Mouse (Mus musculus) heart, adult 2 months (tissue): Measurements from ENCODE around the gene Kdm4b. TPM values are rescaled to one million over a fixed set of nuclear protein-coding genes. Genes with fewer than 3 reads are reported as not detected.

Experiments used
- DNase-seq, 2 experiments: peaks; one replicate each; pipeline ENCODE4 v3.0.0; 2021
- H3K27ac ChIP-seq: fragments of 200-600 bp; 2 replicates; pipeline ENCODE4 v1.8.1; 2022
- H3K27me3 ChIP-seq: fragments of 200-500 bp; 2 replicates; pipeline ENCODE4 v1.6.1; 2012; ENCODE audit warnings: mild to moderate bottlenecking, low read length, inconsistent platforms, mixed read lengths; ENCODE audit not compliant: control insufficient read depth, insufficient read depth
- H3K36me3 ChIP-seq: fragments of 200-500 bp; 2 replicates; pipeline ENCODE4 v1.6.1; 2012; ENCODE audit warnings: low read length, inconsistent platforms; ENCODE audit not compliant: control insufficient read depth, insufficient read depth
- H3K4me1 ChIP-seq: fragments of 200-500 bp; 2 replicates; pipeline ENCODE4 v1.6.1; 2011; ENCODE audit warnings: low read length; ENCODE audit not compliant: control insufficient read depth, insufficient read depth
- H3K4me3 ChIP-seq: fragments of 200-600 bp; 2 replicates; pipeline ENCODE4 v1.8.1; 2022
- H3K79me2 ChIP-seq: fragments of 200-500 bp; replicated peaks from 2 replicates; pipeline ENCODE4 v1.6.1; 2012; ENCODE audit warnings: mild to moderate bottlenecking, inconsistent platforms, low read length, moderate library complexity, mixed read lengths; ENCODE audit not compliant: control insufficient read depth, insufficient read depth
- H3K9ac ChIP-seq: fragments of 200-500 bp; 2 replicates; pipeline ENCODE4 v1.6.1; 2012; ENCODE audit warnings: low read depth, mild to moderate bottlenecking, control low read depth, inconsistent platforms, low read length, mixed read lengths
- CTCF ChIP-seq: fragments of 200-600 bp; IDR thresholded peaks from 2 replicates; pipeline ENCODE4 v1.8.1; 2022; ENCODE audit warnings: antibody characterized with exemption, mild to moderate bottlenecking, moderate library complexity
- EP300 ChIP-seq: fragments of 200-500 bp; IDR thresholded peaks from 2 replicates; pipeline ENCODE4 v1.6.1; 2011; ENCODE audit warnings: low read depth, low read length, control low read depth; ENCODE audit not compliant: insufficient read depth
- POLR2A ChIP-seq: fragments of 200-500 bp; IDR thresholded peaks from 2 replicates; pipeline ENCODE4 v1.6.1; 2011; ENCODE audit warnings: mild to moderate bottlenecking, low read depth, low read length, control low read depth; ENCODE audit not compliant: insufficient read depth
- WGBS: fragments of 180-500 bp; shearing (Covaris S2); methylation state at CpG from one replicate; pipeline ENCODE4 v1.1.7; 2018; 5-methylcytosine and 5-hydroxymethylcytosine counted together
- intact Hi-C: fragments of 180-260 bp; cut with DNase I; formaldehyde crosslinking; loops from one replicate; pipeline ENCODE4 v1.15.1; 2025
- polyA plus RNA-seq: library from polyadenylated mRNA; depleted of rRNA; stranded (reverse); fragments of >200 nt; gene quantifications from 2 replicates; pipeline ENCODE4 v1.2.3, GENCODE M21; 2012
- total RNA-seq, 2 experiments: library from RNA; stranded (reverse); gene quantifications; 2 replicates each; pipeline ENCODE4 v1.2.3; 2021

The Kdm4b gene
- total and polyA plus RNA-seq, 3 experiments: 23.0 to 36.1 (median 26.2) TPM

GRCm38 (mm10) chr17:56281193-56281592 is 44.7 kb upstream of the Kdm4b start:
- Histone ChIP-seq H3K9ac (no peak overlapping the region), H3K27me3 (no peaks in the 10 kb centered on the region), H3K36me3 (peaks cover 2% of the 10 kb centered on the region; the same call in 1 of the 2 replicates), H3K4me1 (peaks cover 7% of the 10 kb centered on the region), H3K4me3 (no peak overlapping the region), H3K27ac (no peak overlapping the region), H3K79me2 (no peaks in the 10 kb centered on the region)
- intact Hi-C loops: no loop called here
- no peak for DNase-seq
- WGBS: 93% methylated on average over 12 of the region's 12 CpGs
- TF ChIP-seq POLR2A: no peak
- TF ChIP-seq CTCF: no peak
- no peak for TF ChIP-seq EP300

GRCm38 (mm10) chr17:56282802-56283201 is 43.1 kb upstream of the Kdm4b start:
- TF ChIP-seq EP300 (0 out of 2 replicates have a peak, but pooled peaks have one; percentile 7), CTCF (no peak)
- Histone ChIP-seq H3K79me2 (no peaks in the 10 kb centered on the region), H3K27ac (no peak overlapping the region), H3K36me3 (no peaks in the 10 kb centered on the region), H3K9ac (no peak overlapping the region), H3K4me3 (no peak overlapping the region), H3K4me1 (peaks cover 5% of the 10 kb centered on the region), H3K27me3 (no peaks in the 10 kb centered on the region)
- no peak for DNase-seq
- 73% methylated on average over 4 of the region's 4 CpGs for WGBS
- intact Hi-C loops: no loop called here

- DNase-seq: no peak
- intact Hi-C loops: no loop called here
- Histone ChIP-seq H3K79me2 (no peaks in the 10 kb centered on the region), H3K27ac (no peak overlapping the region), H3K4me3 (no peak overlapping the region), H3K4me1 (peaks cover 3% of the 10 kb centered on the region), H3K27me3 (no peaks in the 10 kb centered on the region), H3K9ac (no peak overlapping the region), H3K36me3 (no peaks in the 10 kb centered on the region)
- 88% methylated on average over 8 of the region's 8 CpGs for WGBS
- TF ChIP-seq POLR2A (no peak), CTCF (no peak), EP300 (no peak)
These were observed 42.5 kb upstream of the Kdm4b start for GRCm38 (mm10) chr17:56283316-56283715.

GRCm38 (mm10) chr17:56285995-56286394 is 39.9 kb upstream of the Kdm4b start:
- Histone ChIP-seq H3K27ac (no peak overlapping the region), H3K36me3 (no peaks in the 10 kb centered on the region), H3K4me3 (no peak overlapping the region), H3K9ac (no peak overlapping the region), H3K27me3 (no peaks in the 10 kb centered on the region), H3K4me1 (peaks cover 4% of the 10 kb centered on the region), H3K79me2 (no peaks in the 10 kb centered on the region)
- DNase-seq: peak in 1 of 2 experiments; percentile 18
- 87% methylated on average over 11 of the region's 11 CpGs for WGBS
- intact Hi-C loops: no loop called here
- no peak for TF ChIP-seq POLR2A
- TF ChIP-seq EP300: no peak
- TF ChIP-seq CTCF: no peak

- Histone ChIP-seq H3K27me3 (no peaks in the 10 kb centered on the region), H3K27ac (peak overlapping the region; percentile 90), H3K4me1 (peaks cover 6% of the 10 kb centered on the region), H3K79me2 (no peaks in the 10 kb centered on the region), H3K9ac (peak overlapping the region; percentile 25; the same call in 1 of the 2 replicates), H3K36me3 (no peaks in the 10 kb centered on the region), H3K4me3 (no peak overlapping the region)
- 55% methylated on average over 3 of the region's 3 CpGs for WGBS
- TF ChIP-seq POLR2A (no peak), EP300 (no peak), CTCF (no peak)
- peak in 1 of 2 experiments; percentile 54 for DNase-seq
- intact Hi-C loops: loop anchor here (1.0 to 2.0 kb wide), 2 partner anchors 10 to 27 kb away; no protein-coding TSS in a partner anchor
These were observed 38.0 kb upstream of the Kdm4b start for GRCm38 (mm10) chr17:56287830-56288229.

GRCm38 (mm10) chr17:56288866-56289265 is 37.0 kb upstream of the Kdm4b start:
- no peak for DNase-seq
- no peaks in the 10 kb centered on the region for H3K36me3 ChIP-seq
- H3K27ac ChIP-seq: peak overlapping the region; percentile 90
- no peaks in the 10 kb centered on the region for H3K79me2 ChIP-seq
- peak overlapping the region; percentile 67; the same call in 1 of the 2 replicates for H3K9ac ChIP-seq
- no peaks in the 10 kb centered on the region for H3K27me3 ChIP-seq
- H3K4me1 ChIP-seq: peaks cover 6% of the 10 kb centered on the region
- peak overlapping the region; percentile 59 for H3K4me3 ChIP-seq
- intact Hi-C loops: loop anchor here (1.0 to 2.0 kb wide), 2 partner anchors 11 to 28 kb away; no protein-coding TSS in a partner anchor
- WGBS: 28% methylated on average over 3 of the region's 3 CpGs
- TF ChIP-seq CTCF: no peak
- no peak for TF ChIP-seq POLR2A
- no peak for TF ChIP-seq EP300
